Mouse (Mus musculus): ENCODE results near the gene Mta2. TPM values are rescaled to one million over a fixed set of nuclear protein-coding genes. Genes with fewer than 3 reads are reported as not detected.

The Mta2 gene
- polyA plus RNA-seq, 1 experiment, result 79.6 TPM

- Histone ChIP-seq H3K27ac (ENCODE audit: control insufficient read depth, insufficient read depth, low read length) (no peak overlapping the region), H3K27me3 (ENCODE audit: control insufficient read depth, insufficient read depth, low read length) (no peaks in the 10 kb centered on the region), H3K4me1 (replicated peaks; ENCODE audit: control insufficient read depth, insufficient read depth, low read length) (peaks cover 18% of the 10 kb centered on the region), H3K36me3 (ENCODE audit: control insufficient read depth, insufficient read depth, low read length) (no peaks in the 10 kb centered on the region), H3K4me3 (ENCODE audit: control insufficient read depth, insufficient read depth, low read length) (no peak overlapping the region)
- DNase-seq, result no peak
- no peak for TF ChIP-seq POLR2A (IDR thresholded peaks at IDR 0.05; ENCODE audit: control insufficient read depth, extremely low read depth, insufficient read depth, low read length, poor library complexity)
- TF ChIP-seq CTCF (IDR thresholded peaks at IDR 0.05; ENCODE audit: borderline replicate concordance, control insufficient read depth, extremely low read depth, insufficient read depth, low read length, poor library complexity), result no peak
- 89% methylated on average over 6 of the region's 6 CpGs for WGBS
Observed at GRCm38 (mm10) chr19:8998546-8998945, 56.9 kb downstream of the Mta2 start.

- Histone ChIP-seq H3K36me3 (ENCODE audit: control insufficient read depth, insufficient read depth, low read length) (no peaks in the 10 kb centered on the region), H3K4me1 (replicated peaks; ENCODE audit: control insufficient read depth, insufficient read depth, low read length) (peaks cover 18% of the 10 kb centered on the region), H3K4me3 (ENCODE audit: control insufficient read depth, insufficient read depth, low read length) (no peak overlapping the region), H3K27ac (ENCODE audit: control insufficient read depth, insufficient read depth, low read length) (no peak overlapping the region), H3K27me3 (ENCODE audit: control insufficient read depth, insufficient read depth, low read length) (no peaks in the 10 kb centered on the region)
- no peak for DNase-seq
- TF ChIP-seq CTCF (IDR thresholded peaks at IDR 0.05; ENCODE audit: borderline replicate concordance, control insufficient read depth, extremely low read depth, insufficient read depth, low read length, poor library complexity) (no peak), POLR2A (IDR thresholded peaks at IDR 0.05; ENCODE audit: control insufficient read depth, extremely low read depth, insufficient read depth, low read length, poor library complexity) (no peak)
- WGBS, result 96% methylated on average over 4 of the region's 4 CpGs
Observed at GRCm38 (mm10) chr19:8999223-8999622, 57.5 kb downstream of the Mta2 start.

Other genes with a start within 250 kb of the Mta2 start
- gene Slc3a2, start 218.5 kb upstream of the Mta2 start, polyA plus RNA-seq (2012; rRNA removed), result 154 and 165 TPM in 2 replicates
- gene Wdr74, start 206.0 kb upstream of the Mta2 start, polyA plus RNA-seq (2012; rRNA removed), result 49.2 and 54.7 TPM in 2 replicates
- not detected in 2 replicates for gene 1700092M07Rik, start 201.2 kb upstream of the Mta2 start, polyA plus RNA-seq (2012; rRNA removed)
- gene Stx5a, start 200.5 kb upstream of the Mta2 start, polyA plus RNA-seq (2012; rRNA removed), result 128 and 137 TPM in 2 replicates
- 170 and 191 TPM in 2 replicates for gene Nxf1, start 184.8 kb upstream of the Mta2 start, polyA plus RNA-seq (2012; rRNA removed)
- gene Tmem223, start 170.9 kb upstream of the Mta2 start, polyA plus RNA-seq (2012; rRNA removed), result 277 and 363 TPM in 2 replicates
- 168 and 197 TPM in 2 replicates for gene Tmem179b, start 167.4 kb upstream of the Mta2 start, polyA plus RNA-seq (2012; rRNA removed)
- 24.9 and 28.7 TPM in 2 replicates for gene Taf6l, start 155.5 kb upstream of the Mta2 start, polyA plus RNA-seq (2012; rRNA removed)
- 77.0 and 77.1 TPM in 2 replicates for gene Polr2g, start 143.3 kb upstream of the Mta2 start, polyA plus RNA-seq (2012; rRNA removed)
- 3.0 and 3.2 TPM in 2 replicates for gene Zbtb3, start 139.3 kb upstream of the Mta2 start, polyA plus RNA-seq (2012; rRNA removed)
- 36.1 and 37.5 TPM in 2 replicates for gene Ttc9c, start 122.5 kb upstream of the Mta2 start, polyA plus RNA-seq (2012; rRNA removed)
- 29.3 and 34.3 TPM in 2 replicates for gene Hnrnpul2, start 121.9 kb upstream of the Mta2 start, polyA plus RNA-seq (2012; rRNA removed)
- 1.5 and 1.6 TPM in 2 replicates for gene AC129217.1, start 112.1 kb upstream of the Mta2 start, polyA plus RNA-seq (2012; rRNA removed)
- gene Bscl2, start 104.4 kb upstream of the Mta2 start, polyA plus RNA-seq (2012; rRNA removed), result 136 and 153 TPM in 2 replicates
- 0.15 TPM in 1 of 2 replicates, not detected in the other for gene Gng3, start 102.7 kb upstream of the Mta2 start, polyA plus RNA-seq (2012; rRNA removed)
- 1.2 and 1.3 TPM in 2 replicates for gene Lrrn4cl, start 91.1 kb upstream of the Mta2 start, polyA plus RNA-seq (2012; rRNA removed)
- gene Ubxn1, start 70.4 kb upstream of the Mta2 start, polyA plus RNA-seq (2012; rRNA removed), result 108 and 119 TPM in 2 replicates
- gene Uqcc3, start 61.0 kb upstream of the Mta2 start, polyA plus RNA-seq (2012; rRNA removed), result 38.7 and 39.2 TPM in 2 replicates
- gene Lbhd1, start 58.1 kb upstream of the Mta2 start, polyA plus RNA-seq (2012; rRNA removed), result 2.4 and 3.0 TPM in 2 replicates
- gene Gm49403, start 57.9 kb upstream of the Mta2 start, polyA plus RNA-seq (2012; rRNA removed), result not detected in 2 replicates
- gene 1810009A15Rik, start 53.0 kb upstream of the Mta2 start, polyA plus RNA-seq (2012; rRNA removed), result 15.3 and 19.1 TPM in 2 replicates
- gene Gm49416, start 52.9 kb upstream of the Mta2 start, polyA plus RNA-seq (2012; rRNA removed), result not detected in 2 replicates
- 51.9 and 56.0 TPM in 2 replicates for gene Ints5, start 48.9 kb upstream of the Mta2 start, polyA plus RNA-seq (2012; rRNA removed)
- 203 and 219 TPM in 2 replicates for gene Ganab, start 43.8 kb upstream of the Mta2 start, polyA plus RNA-seq (2012; rRNA removed)
- 102 and 106 TPM in 2 replicates for gene B3gat3, start 21.5 kb upstream of the Mta2 start, polyA plus RNA-seq (2012; rRNA removed)
- gene Rom1, start 12.5 kb upstream of the Mta2 start, polyA plus RNA-seq (2012; rRNA removed), result 11.9 and 13.5 TPM in 2 replicates
- 72.3 and 73.1 TPM in 2 replicates for gene Eml3, start 12.3 kb upstream of the Mta2 start, polyA plus RNA-seq (2012; rRNA removed)
- gene Tut1, start 12.0 kb downstream of the Mta2 start, polyA plus RNA-seq (2012; rRNA removed), result 39.4 and 42.0 TPM in 2 replicates
- 251 and 292 TPM in 2 replicates for gene Eef1g, start 25.2 kb downstream of the Mta2 start, polyA plus RNA-seq (2012; rRNA removed)
- gene Ahnak, start 47.4 kb downstream of the Mta2 start, polyA plus RNA-seq (2012; rRNA removed), result 6.0 and 7.9 TPM in 2 replicates
- gene Scgb1a1, start 146.1 kb downstream of the Mta2 start, polyA plus RNA-seq (2012; rRNA removed), result 65.9 and 174 TPM in 2 replicates
- 5.9 and 8.8 TPM in 2 replicates for gene Asrgl1, start 193.8 kb downstream of the Mta2 start, polyA plus RNA-seq (2012; rRNA removed)

Measured in thymus, adult 2 months (tissue).